Mouse (Mus musculus) C2C12 (cell line): ENCODE results near the gene Rab11fip5. TPM values are rescaled to one million over a fixed set of nuclear protein-coding genes. Genes with fewer than 3 reads are reported as not detected.

Experiments
- H3K27me3 ChIP-seq: one replicate; pipeline ENCODE4 v1.6.1; 2011; ENCODE audit not compliant: control insufficient read depth, insufficient read depth, insufficient read length
- H3K36me3 ChIP-seq: one replicate; pipeline ENCODE4 v1.6.1; 2011; ENCODE audit not compliant: control insufficient read depth, insufficient read depth
- H3K4me3 ChIP-seq: one replicate; pipeline ENCODE4 v1.5.1; 2011; ENCODE audit warnings: mild to moderate bottlenecking, control low read depth; ENCODE audit not compliant: poor library complexity, insufficient read depth, severe bottlenecking
- H3K79me2 ChIP-seq: one replicate; pipeline ENCODE4 v1.6.1; 2011; ENCODE audit not compliant: control insufficient read depth, insufficient read depth
- H3K79me3 ChIP-seq: one replicate; pipeline ENCODE4 v1.6.1; 2011; ENCODE audit warnings: low read depth, control low read depth
- H3ac ChIP-seq: one replicate; pipeline ENCODE3; 2011; ENCODE audit warnings: low read depth; ENCODE audit not compliant: control insufficient read depth, insufficient read length
- CEBPB ChIP-seq: IDR thresholded peaks from one replicate; pipeline ENCODE4 v1.6.1; 2011; ENCODE audit warnings: low read depth, mild to moderate bottlenecking, control low read depth, moderate library complexity
- CTCF ChIP-seq: IDR thresholded peaks from one replicate; pipeline ENCODE4 v1.5.1; 2011; ENCODE audit not compliant: control insufficient read depth, insufficient read depth, insufficient read length
- FOSL1 ChIP-seq: IDR thresholded peaks from one replicate; pipeline ENCODE4 v1.8.0; 2011; ENCODE audit warnings: mild to moderate bottlenecking, low read length; ENCODE audit not compliant: poor library complexity, insufficient read depth, severe bottlenecking
- MAX ChIP-seq: IDR thresholded peaks from one replicate; pipeline ENCODE4 v1.6.1; 2011; ENCODE audit warnings: mild to moderate bottlenecking, control low read depth
- MYOD1 ChIP-seq: IDR thresholded peaks from one replicate; pipeline ENCODE4 v1.6.1; 2011; ENCODE audit warnings: low read depth; ENCODE audit not compliant: control insufficient read depth, insufficient read length
- MYOG ChIP-seq: IDR thresholded peaks from one replicate; pipeline ENCODE4 v1.6.1; 2011; ENCODE audit not compliant: control insufficient read depth, insufficient read length; ENCODE audit errors: extremely low read depth
- USF1 ChIP-seq: IDR thresholded peaks from one replicate; pipeline ENCODE4 v1.6.1; 2011; ENCODE audit warnings: low read depth, mild to moderate bottlenecking, control low read depth, moderate library complexity
- polyA plus RNA-seq: library from polyadenylated mRNA; unstranded; fragments of >200 nt; fragmentation: generic; extraction: Trizol; gene quantifications from one replicate; pipeline ENCODE4 v1.2.1, GENCODE M21; 2012; ENCODE audit warnings: missing spikeins

The Rab11fip5 gene
- polyA plus RNA-seq, 1 experiment = 6.6 TPM

- no peak overlapping the region for H3K4me3 ChIP-seq
- no peak overlapping the region for H3ac ChIP-seq
- H3K79me2 ChIP-seq = peaks cover 41% of the 10 kb centered on the region
- no peaks in the 10 kb centered on the region for H3K36me3 ChIP-seq
- TF ChIP-seq CTCF (no peak), MAX (no peak), MYOD1 (no peak), FOSL1 (no peak), USF1 (no peak), MYOG (no peak), CEBPB (no peak)
- peaks cover 9% of the 10 kb centered on the region for H3K79me3 ChIP-seq
- H3K27me3 ChIP-seq = no peaks in the 10 kb centered on the region
These were observed 1.9 kb downstream of the Rab11fip5 start for GRCm38 (mm10) chr6:85372496-85372895.

GRCm38 (mm10) chr6:85371859-85372405 lies 2.5 kb downstream of the Rab11fip5 start:
- Histone ChIP-seq H3K79me3 (peaks cover 9% of the 10 kb centered on the region), H3ac (no peak overlapping the region), H3K36me3 (no peaks in the 10 kb centered on the region), H3K79me2 (peaks cover 43% of the 10 kb centered on the region), H3K27me3 (no peaks in the 10 kb centered on the region), H3K4me3 (no peak overlapping the region)
- no peak for TF ChIP-seq CEBPB
- no peak for TF ChIP-seq USF1
- TF ChIP-seq MYOG = no peak
- TF ChIP-seq CTCF = no peak
- no peak for TF ChIP-seq MYOD1
- no peak for TF ChIP-seq FOSL1

DNA sequence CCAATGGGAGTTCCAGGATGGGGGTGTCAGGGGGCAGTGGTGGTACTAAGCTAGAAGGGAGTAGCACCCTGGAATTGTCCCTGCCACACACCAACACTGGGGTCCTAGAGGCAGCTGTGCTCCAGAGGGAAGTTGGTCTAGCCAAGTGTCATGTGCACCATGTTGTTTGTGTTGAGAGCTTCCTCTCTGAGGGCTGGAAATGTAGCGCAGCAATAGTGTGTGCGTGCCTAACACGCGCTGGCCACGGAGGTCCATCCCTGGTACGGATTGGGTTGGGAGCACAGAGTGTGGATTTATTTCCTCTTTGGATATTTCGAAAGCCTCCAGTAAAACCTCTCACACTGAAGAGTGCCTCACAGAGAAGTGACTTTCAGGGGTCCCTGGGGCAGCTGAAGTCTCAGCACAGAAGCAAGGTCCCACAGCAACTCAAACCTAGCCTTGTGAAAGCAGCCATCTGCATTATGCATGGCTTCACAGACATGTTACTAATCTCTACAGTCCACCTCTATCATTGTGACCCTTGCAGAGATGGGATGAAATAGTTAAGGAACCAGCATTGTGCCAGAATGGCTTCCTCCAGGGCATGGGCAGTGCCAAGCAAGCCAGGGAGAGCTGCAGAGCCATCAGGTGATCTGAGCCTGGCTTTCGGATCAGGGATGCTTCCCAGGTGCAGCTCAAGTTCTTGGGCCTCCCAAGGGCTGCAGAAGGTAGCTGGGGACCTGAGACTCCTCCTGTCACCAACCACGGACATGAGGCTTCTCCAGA lies 3.6 kb downstream of the Rab11fip5 start:
- H3K79me2 ChIP-seq = peaks cover 43% of the 10 kb centered on the region
- H3K36me3 ChIP-seq = no peaks in the 10 kb centered on the region
- TF ChIP-seq FOSL1 (no peak), CEBPB (no peak), USF1 (no peak)
- no peaks in the 10 kb centered on the region for H3K27me3 ChIP-seq
- H3ac ChIP-seq = no peak overlapping the region
- H3K4me3 ChIP-seq = no peak overlapping the region
- H3K79me3 ChIP-seq = peaks cover 9% of the 10 kb centered on the region

DNA sequence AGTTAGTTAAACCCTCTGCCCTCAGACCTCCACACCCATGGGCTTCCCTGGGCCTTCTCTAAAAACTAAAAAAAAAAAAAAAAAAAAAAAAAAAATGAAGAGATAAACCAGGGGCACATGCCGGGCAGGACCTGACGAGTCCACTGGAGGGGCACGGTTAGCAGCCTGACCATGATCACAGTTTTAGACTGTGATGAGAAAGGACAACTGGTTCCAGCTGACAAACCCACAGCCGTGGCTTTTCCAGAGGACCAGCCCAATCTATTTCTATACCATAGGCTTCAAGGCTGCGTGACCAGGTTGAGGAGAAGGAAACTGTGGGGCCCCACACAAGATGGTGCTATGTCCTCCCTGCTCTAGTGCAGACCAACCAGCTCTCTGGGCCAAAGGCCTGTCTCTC lies 4.4 kb downstream of the Rab11fip5 start:
- Histone ChIP-seq H3K79me3 (peaks cover 9% of the 10 kb centered on the region), H3K27me3 (no peaks in the 10 kb centered on the region), H3ac (no peak overlapping the region), H3K36me3 (no peaks in the 10 kb centered on the region), H3K4me3 (no peak overlapping the region), H3K79me2 (peaks cover 48% of the 10 kb centered on the region)
- TF ChIP-seq MYOD1 (no peak), FOSL1 (no peak), CEBPB (no peak), USF1 (no peak), MAX (no peak), CTCF (no peak), MYOG (no peak)

DNA sequence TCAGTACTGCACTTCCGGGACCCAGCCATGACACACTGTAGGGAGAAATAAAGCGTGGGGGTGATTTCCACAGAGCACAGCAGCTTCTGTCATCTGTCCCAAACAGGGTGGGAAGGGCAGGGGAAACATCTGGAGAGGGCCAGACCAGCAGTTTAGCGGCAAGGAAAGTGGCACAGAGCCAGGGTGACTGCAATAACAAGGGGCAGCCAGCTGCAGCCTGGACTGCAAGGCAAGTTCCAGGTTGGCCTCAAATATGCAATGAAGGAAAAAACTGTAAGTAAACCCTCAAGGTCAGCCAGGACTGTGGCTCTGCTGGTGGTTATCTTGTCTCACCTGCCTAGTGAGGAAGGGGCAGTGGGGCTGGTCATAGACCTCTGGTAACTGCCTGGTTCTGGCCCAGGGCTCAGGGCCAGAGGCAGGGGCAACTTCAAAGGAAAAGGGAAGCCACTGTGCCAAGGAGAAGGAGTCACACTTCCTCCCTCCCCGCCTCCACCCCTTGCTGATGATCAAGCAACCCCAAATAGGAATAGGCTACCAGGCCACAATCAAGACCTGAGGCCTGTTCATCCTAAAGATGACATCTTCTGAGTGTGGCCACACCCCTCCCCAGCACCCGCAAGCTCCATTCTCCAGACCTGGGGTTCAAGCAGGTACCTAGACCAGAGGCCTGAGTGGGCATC lies 5.1 kb downstream of the Rab11fip5 start:
- H3K79me2 ChIP-seq = peaks cover 51% of the 10 kb centered on the region
- no peak overlapping the region for H3K4me3 ChIP-seq
- no peak overlapping the region for H3ac ChIP-seq
- H3K79me3 ChIP-seq = peaks cover 9% of the 10 kb centered on the region
- no peaks in the 10 kb centered on the region for H3K27me3 ChIP-seq
- TF ChIP-seq MYOG (no peak), CEBPB (no peak), MAX (no peak), MYOD1 (no peak), USF1 (no peak), FOSL1 (no peak)
- H3K36me3 ChIP-seq = peaks cover 3% of the 10 kb centered on the region
